Comparison of ENCODE assay signal across 16 mouse cellular contexts in genomic region chr2:18768414-18768813, GRCm38 (mm10).
"Had no signal": no experiment of that assay in that cellular context is flagged by ENCODE, and none has a peak within 500 bp of the region (broad histone marks: within the 10 kb centered on the region; RNA-seq: fewer than 3 reads in every experiment).

No protein-coding gene starts in this region.

- H3K4me3 ChIP-seq: neural tube, embryonic 13.5 days; neural tube, embryonic 15.5 days; stomach, embryonic 15.5 days had no signal

- H3K4me1 ChIP-seq: stomach, embryonic 15.5 days had no signal

- H3K27ac ChIP-seq: neural tube, embryonic 13.5 days; neural tube, embryonic 15.5 days; stomach, embryonic 15.5 days; stomach, postnatal 0 days had no signal

- H3K9ac ChIP-seq: neural tube, embryonic 13.5 days; neural tube, embryonic 15.5 days; stomach, embryonic 15.5 days had no signal

- H3K9me3 ChIP-seq: neural tube, embryonic 13.5 days; neural tube, embryonic 15.5 days; stomach, embryonic 15.5 days had no signal

- H3K27me3 ChIP-seq: neural tube, embryonic 13.5 days; neural tube, embryonic 15.5 days; stomach, embryonic 15.5 days had no signal

- DNase-seq: retina, postnatal 1 day; right cerebral cortex, adult 18-20 months; right cerebral cortex, postnatal 14 days; right cerebral cortex, postnatal 25 days; right cerebral cortex, postnatal 4 days; spleen, adult 18-20 months; thymus, adult 18-20 months; thymus, adult 2 months; thymus, postnatal 14 days; thymus, postnatal 25 days; thymus, postnatal 36 days; thymus, postnatal 4 days had no signal

- H3K36me3 ChIP-seq: neural tube, embryonic 13.5 days; neural tube, embryonic 15.5 days; stomach, embryonic 15.5 days had no signal
